Mouse (Mus musculus) cerebellum, adult 11 months (tissue): ENCODE data around the gene Lrrk1.

ENCODE experiments used
- DNase-seq: peaks from one replicate; pipeline ENCODE4 v3.0.0; 2022

Lrrk1 gene

GRCm38 (mm10) chr7:66384213-66384612 lies 3.9 kb downstream of the Lrrk1 start:
- DNase-seq, result no peak

GRCm38 (mm10) chr7:66376560-66376959 lies 11.6 kb downstream of the Lrrk1 start:
- DNase-seq, result no peak

GRCm38 (mm10) chr7:66375736-66376135 lies 12.4 kb downstream of the Lrrk1 start:
- no peak for DNase-seq

GRCm38 (mm10) chr7:66373391-66373790 lies 14.8 kb downstream of the Lrrk1 start:
- DNase-seq, result no peak

GRCm38 (mm10) chr7:66370970-66371369 lies 17.2 kb downstream of the Lrrk1 start:
- DNase-seq, result no peak

GRCm38 (mm10) chr7:66369934-66370445 lies 18.2 kb downstream of the Lrrk1 start:
- no peak for DNase-seq

- no peak for DNase-seq
These were observed 18.8 kb downstream of the Lrrk1 start for GRCm38 (mm10) chr7:66369071-66369933.

GRCm38 (mm10) chr7:66365904-66366303 lies 22.2 kb downstream of the Lrrk1 start, which contains the start of gene Gm10974:
TSS of gene Gm10974 (plus strand) at chr7:66365905.
- no peak for DNase-seq

GRCm38 (mm10) chr7:66365411-66365810 lies 22.7 kb downstream of the Lrrk1 start:
- no peak for DNase-seq

GRCm38 (mm10) chr7:66364491-66364890 lies 23.7 kb downstream of the Lrrk1 start:
- no peak for DNase-seq

GRCm38 (mm10) chr7:66359044-66359443 lies 29.1 kb downstream of the Lrrk1 start:
- no peak for DNase-seq

- DNase-seq, result no peak
These were observed 29.7 kb downstream of the Lrrk1 start for GRCm38 (mm10) chr7:66358461-66358860.

- DNase-seq, result no peak
These were observed 32.2 kb downstream of the Lrrk1 start for GRCm38 (mm10) chr7:66355791-66356522.

- no peak for DNase-seq
These were observed 33.2 kb downstream of the Lrrk1 start for GRCm38 (mm10) chr7:66354911-66355310.

GRCm38 (mm10) chr7:66351074-66351473 lies 37.1 kb downstream of the Lrrk1 start:
- no peak for DNase-seq

- no peak for DNase-seq
These were observed 38.5 kb downstream of the Lrrk1 start for GRCm38 (mm10) chr7:66349670-66350069.

GRCm38 (mm10) chr7:66348588-66348987 lies 39.6 kb downstream of the Lrrk1 start:
- no peak for DNase-seq

- no peak for DNase-seq
These were observed 41.0 kb downstream of the Lrrk1 start for GRCm38 (mm10) chr7:66346959-66347663.

GRCm38 (mm10) chr7:66343307-66343706 lies 44.8 kb downstream of the Lrrk1 start:
- DNase-seq, result no peak

- DNase-seq, result no peak
These were observed 45.3 kb downstream of the Lrrk1 start for GRCm38 (mm10) chr7:66342831-66343230.

GRCm38 (mm10) chr7:66342323-66342722 lies 45.8 kb downstream of the Lrrk1 start:
- DNase-seq, result peak; percentile 4

GRCm38 (mm10) chr7:66340044-66340443 lies 48.1 kb downstream of the Lrrk1 start:
- no peak for DNase-seq

GRCm38 (mm10) chr7:66339625-66340024 lies 48.5 kb downstream of the Lrrk1 start:
- no peak for DNase-seq
